Mouse (Mus musculus) layer of hippocampus, adult 8-10 months (tissue): ENCODE measurements around the gene Senp7. TPM values are rescaled to one million over a fixed set of nuclear protein-coding genes. Genes with fewer than 3 reads are reported as not detected.
"Not testable (repeated sequence)": the region's sequence is repeated elsewhere in the genome, so short reads cannot be mapped to it uniquely, and the experiment has no call there.

Source experiments
- DNase-seq, 2 experiments: peaks; one replicate each; pipeline ENCODE4 v3.0.0; 2022; ENCODE audit warnings: low spot score in 2 of 2
- microRNA-seq, 2 experiments: library from miRNA; unstranded; fragments of <30 nt; microRNA quantifications; one replicate each; pipeline ENCODE4 v1.2.0; 2022
- total RNA-seq, 4 experiments: library from RNA; stranded (reverse); gene quantifications; 2 replicates each; pipeline ENCODE4 v1.2.4; 2022

The Senp7 gene
- total RNA-seq, 4 experiments from 2014 or later = 46.4 to 57.0 (median 52.0) TPM

- DNase-seq = no peak
Measured at GRCm38 (mm10) chr16:56134149-56134548, 86.0 kb downstream of the Senp7 start.

GRCm38 (mm10) chr16:56137672-56138071 is 89.5 kb downstream of the Senp7 start:
- not testable (repeated sequence) for DNase-seq

DNA sequence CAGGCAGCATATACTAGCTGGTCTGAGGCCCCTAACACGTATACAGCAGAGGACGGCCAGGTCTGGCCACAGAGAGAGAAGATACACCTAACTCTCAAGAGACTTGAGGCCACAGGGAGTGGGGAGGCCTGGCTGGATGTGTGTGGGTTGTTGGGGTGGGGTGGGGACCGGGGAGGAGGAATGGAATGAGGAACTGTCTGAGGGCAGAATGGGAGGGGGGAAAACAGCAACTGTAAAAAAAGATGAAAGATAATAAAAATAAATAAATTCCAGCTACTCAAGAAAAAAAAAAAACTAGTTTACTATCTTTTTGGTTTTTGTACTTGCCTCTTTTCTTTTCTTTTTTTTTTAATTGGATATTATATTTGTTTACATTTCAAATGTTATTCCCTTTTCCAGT is 91.8 kb downstream of the Senp7 start:
- DNase-seq = no peak

DNA sequence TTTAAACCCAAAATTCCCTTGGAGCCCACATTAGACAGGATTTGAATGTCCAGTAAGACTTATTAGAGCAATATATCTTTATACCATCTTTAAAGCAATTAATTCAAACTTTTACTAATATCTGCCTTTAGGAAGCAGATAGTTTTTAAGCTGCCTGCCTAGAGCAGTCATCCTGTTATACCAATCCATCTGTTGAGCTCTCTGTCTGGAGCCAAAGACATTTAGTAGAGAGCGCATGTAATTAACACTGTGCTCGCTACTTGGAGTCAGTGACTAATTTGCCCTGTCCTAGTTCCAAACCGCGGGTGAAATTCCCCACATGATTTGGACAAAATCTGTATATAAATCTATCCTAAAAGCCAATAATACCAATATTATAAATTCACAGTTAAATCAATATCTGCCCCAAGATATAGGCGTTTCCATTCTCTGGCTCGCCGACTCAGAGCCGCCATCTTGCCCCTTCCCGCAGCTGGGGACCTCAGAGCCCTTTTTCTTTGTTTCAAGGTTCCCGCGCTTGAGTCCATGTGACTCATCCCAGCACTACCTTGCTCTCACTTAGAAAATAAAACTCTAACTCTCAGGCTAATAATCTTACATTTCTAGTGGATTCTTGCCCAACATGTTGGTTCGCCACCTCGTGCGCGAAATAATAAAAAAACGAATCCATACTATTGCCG is 96.9 kb downstream of the Senp7 start:
- no peak for DNase-seq

DNA sequence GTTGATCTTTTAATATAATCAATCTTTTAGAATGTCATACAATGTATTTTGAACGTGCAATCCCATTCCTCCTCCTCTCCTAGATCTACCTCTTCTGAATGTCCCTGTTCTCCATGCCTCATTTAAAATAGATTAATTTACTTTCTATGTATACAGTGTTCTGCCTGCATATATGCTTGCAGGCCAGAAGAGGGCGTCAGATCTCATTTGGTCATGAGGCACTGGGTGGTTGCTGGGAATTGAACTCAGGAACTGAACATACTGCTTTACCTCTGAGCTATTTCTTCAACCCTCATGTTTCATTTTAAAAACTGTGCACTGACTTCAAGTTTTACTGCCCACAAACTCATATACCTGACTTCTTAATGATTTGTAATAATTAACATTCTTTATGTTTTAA is 99.5 kb downstream of the Senp7 start:
- no peak for DNase-seq

DNA sequence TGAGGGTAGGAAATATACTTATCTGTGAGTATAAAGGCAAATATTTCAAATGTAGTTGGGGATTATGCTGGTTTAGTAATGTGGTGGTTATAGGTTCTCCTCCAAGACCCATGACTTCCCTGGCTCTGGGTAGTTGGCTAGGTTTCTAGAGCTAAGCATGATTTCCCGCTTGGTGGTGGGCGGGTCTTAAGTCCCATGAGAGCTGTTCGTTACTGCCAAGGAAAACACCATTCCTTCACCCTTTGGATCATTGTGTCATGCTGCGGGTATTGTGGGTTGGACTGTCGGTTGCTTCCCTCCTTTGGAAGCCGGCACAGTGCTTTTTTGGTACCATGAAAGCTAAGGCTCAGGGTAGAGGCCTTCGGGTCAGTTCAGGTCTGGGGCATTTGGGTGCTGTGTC is 115.3 kb downstream of the Senp7 start:
- no peak for DNase-seq

DNA sequence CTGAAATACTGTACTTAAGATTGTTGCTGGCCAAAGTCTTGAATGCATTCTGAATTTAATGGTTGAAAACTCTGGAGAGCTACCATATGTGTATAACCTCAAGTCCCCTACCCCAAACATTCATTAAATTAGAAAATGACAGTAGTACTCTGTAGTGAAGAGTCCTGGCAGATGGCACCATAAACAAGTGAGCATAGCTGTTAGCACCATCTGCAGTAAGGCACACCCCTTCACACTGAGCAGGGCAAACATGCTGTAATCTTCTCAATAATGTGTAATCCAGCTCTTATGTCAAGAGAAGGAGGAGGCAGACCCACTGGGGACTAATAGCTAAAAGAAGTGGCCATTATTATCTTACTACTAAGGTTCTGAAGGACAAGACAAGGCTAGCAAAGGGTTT is 122.1 kb downstream of the Senp7 start:
- peak; percentile 41 to 52 for DNase-seq

DNA sequence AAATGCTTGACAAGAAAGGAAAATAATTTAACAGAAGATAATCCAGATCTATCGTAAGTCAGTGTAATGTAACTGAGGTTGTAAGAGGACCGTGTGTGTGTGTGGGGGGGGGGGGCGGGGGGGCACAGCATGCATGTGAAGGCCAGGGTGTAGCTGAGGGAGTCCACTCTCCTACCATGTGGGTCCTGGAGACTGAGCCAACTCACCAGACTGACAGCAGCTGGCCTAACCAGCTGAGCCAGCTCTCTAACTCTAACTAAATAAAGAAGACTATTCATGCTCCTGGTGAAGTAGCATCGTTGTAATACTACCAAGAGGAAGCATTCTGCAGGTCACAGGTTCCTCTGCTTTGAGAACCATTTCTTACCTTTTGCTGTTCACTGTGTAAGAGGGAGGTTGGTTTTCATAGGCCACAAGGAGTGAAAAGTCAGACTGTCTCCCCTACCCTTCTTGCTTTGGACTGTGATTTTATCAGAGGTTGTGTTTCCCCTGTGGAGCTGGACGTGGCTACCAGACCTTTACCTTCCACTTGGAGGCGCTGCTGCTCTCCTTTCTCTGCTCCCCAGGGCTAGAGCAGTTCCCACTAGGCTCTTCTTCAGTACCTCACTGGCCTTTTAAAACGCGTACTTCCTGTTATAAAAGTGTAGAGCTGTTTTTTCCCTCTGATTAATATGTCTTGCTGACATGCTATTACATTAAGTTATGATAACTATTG is 127.9 kb downstream of the Senp7 start:
- DNase-seq = no peak

GRCm38 (mm10) chr16:56186863-56187262 is 138.7 kb downstream of the Senp7 start:
- DNase-seq = no peak

DNA sequence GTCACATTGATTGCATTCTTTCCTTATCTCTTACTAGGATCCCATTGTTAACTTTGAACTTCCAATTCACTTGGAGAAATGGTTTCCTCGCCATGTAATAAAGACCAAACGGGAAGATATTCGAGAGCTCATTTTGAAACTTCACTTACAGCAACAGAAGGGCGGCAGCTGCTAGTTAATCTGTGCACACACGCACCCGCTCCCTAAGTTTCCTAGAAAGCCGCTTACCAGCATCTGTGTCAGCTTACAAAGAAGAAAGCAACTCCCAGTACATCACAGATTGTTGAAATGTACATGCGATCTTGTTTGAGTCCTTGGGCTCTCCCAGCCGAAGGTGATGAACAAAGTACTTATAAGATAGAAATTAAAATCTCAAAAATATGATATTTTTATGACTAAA is 140.1 kb downstream of the Senp7 start:
- peak; percentile 64 to 65 for DNase-seq

- DNase-seq = no peak
Measured at GRCm38 (mm10) chr16:56204051-56204450, 155.9 kb downstream of the Senp7 start, which contains the start of gene Impg2. Gene Impg2 (plus strand): TSS chr16:56204313.

DNA sequence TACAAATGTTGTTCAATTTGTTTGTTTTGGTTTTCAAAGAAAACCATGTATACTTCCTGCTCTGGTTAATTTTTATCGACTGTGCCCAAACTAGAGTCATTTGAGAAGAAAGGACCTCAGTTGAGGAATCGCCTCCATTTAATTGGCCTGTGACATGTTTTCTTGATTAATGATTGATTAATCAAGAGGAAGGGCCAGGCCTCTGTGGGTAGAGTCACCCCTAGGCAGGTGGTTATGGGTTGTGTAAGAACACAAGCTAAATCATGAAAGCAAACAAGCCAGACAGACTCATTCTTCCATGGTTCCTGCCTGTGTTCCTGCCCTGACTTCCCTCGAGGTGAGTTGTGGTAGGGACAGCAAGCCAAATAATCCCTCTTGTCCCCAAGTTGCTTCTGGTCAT is 164.6 kb downstream of the Senp7 start:
- DNase-seq = no peak

DNA sequence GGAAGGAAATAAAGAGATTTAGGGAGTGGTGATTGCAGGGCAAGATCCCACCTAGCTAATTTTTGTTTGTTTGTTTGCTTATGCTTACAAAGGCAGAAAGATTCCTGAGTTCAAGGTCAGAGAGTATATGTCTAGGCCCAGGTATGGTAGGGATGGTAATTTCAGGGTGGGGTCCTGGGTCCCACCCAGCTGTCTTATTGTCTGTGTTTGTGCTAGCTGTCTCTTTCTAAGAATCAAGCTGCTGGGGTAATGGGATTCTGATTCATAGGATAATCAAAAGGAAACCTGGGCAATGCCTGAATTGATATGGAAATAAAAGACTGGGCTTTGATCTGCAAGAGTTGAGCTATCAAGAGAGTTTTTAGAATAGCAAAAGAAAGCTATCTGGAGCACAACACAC is 179.5 kb downstream of the Senp7 start:
- no peak for DNase-seq

DNA sequence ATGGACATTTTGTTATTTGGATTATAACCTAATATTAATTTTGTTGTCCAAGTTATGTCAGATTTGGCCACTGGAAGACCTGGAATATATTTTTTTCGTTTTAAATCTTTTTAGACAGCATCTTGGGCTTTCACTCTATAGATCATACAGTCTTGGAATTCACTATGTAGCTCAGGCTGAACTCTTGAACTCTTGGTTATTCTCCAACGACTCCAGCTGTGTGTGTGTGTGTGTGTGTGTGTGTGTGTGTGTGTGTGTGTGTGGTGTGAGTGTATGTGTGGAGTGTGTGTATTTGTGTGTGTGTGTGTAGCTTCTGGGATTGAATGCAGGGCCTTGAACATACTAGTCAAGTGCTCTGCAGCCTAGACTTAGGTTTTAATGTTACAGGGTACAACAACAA is 181.3 kb downstream of the Senp7 start:
- no peak for DNase-seq

DNA sequence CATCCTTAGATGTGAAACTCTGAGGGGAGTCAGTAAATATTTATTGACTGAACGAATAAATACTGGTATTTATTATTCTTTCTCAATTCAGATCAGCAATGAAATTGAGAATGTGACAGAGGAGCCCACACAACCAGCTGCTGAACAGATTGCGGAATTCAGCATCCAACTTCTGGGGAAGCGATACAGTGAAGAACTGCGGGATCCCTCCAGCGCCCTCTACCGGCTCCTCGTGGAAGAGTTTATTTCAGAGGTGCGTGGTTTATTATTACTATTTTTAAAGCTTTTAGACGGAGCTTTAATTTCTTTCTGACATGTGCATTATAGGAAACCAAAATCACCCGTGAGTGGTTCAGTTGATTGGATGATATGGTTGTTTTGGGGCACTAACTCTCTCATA is 183.2 kb downstream of the Senp7 start:
- DNase-seq = peak; percentile 48 to 70

DNA sequence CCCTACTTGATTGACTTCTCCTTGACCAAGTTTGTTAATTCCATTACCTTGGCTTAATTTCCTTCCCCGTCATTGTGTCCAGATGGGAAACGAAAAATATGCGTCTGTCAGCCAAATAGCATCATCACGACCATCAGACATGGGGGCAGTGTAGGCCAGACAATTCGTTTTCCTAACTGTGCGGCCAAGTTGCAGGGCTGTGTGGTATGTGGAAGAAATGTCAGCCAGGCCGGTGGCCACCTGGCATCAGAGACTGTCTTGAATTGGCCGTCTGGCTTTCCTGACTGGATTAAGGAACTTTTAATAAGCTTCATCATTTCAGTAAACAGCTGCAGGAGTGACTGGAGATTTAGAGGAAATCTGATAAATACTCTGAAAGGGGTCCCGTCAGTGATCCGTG is 184.6 kb downstream of the Senp7 start:
- peak in 1 of 2 experiments; percentile 9 for DNase-seq

Small RNA genes within 50 kb of the gene (microRNA-seq; reads per million reads assigned to microRNA genes)
- gene Gm24047 = 0 reads per million in 2 experiments

Other genes with a start within 250 kb of the Senp7 start
- gene Nfkbiz, start 209.4 kb upstream of the Senp7 start, total RNA-seq = 1 to 10 TPM; 6.2 to 7.2 (median 6.5) TPM
- 10 to 100 TPM; 12.6 to 13.0 (median 12.8) TPM for gene Nxpe3, start 153.1 kb upstream of the Senp7 start, total RNA-seq
- 10 to 100 TPM; 16.4 to 21.1 (median 18.9) TPM for gene Cep97, start 113.5 kb upstream of the Senp7 start, total RNA-seq
- 100 to 1,000 TPM; 327 to 441 (median 373) TPM for gene Rpl24, start 82.1 kb upstream of the Senp7 start, total RNA-seq
- 10 to 100 TPM; 45.7 to 56.3 (median 50.5) TPM for gene Zbtb11, start 74.5 kb upstream of the Senp7 start, total RNA-seq
- 100 to 1,000 TPM; 165 to 177 (median 172) TPM for gene Pcnp, start 18.6 kb upstream of the Senp7 start, total RNA-seq
- 10 to 100 TPM in 3 of 4 experiments, 1 to 10 TPM in 1; 7.8 to 10.6 (median 10.1) TPM for gene Trmt10c, start 10.5 kb upstream of the Senp7 start, total RNA-seq
- gene Impg2, start 156.0 kb downstream of the Senp7 start, total RNA-seq = 1 to 10 TPM in 2 of 4 experiments, under 1 TPM in 2; 0.48 to 1.6 (median 0.79) TPM